Mouse (Mus musculus) gastrocnemius, postnatal 25 days (tissue): ENCODE measurements around the gene Cdk5rap1. TPM values are rescaled to one million over a fixed set of nuclear protein-coding genes. Genes with fewer than 3 reads are reported as not detected.

ENCODE experiments used
- DNase-seq: peaks from one replicate; pipeline ENCODE4 v3.0.0; 2022
- long read RNA-seq, 2 experiments: library from polyadenylated mRNA; stranded (forward); transcript quantifications; one replicate each; pipeline ENCODE4 v2.0.0; 2021
- total RNA-seq, 2 experiments: library from RNA; stranded (reverse); gene quantifications; 1 replicate in 1 of 2; 2 replicates in 1 of 2; pipeline ENCODE4 v1.2.3; 2021

Cdk5rap1 gene
- 10 to 100 TPM; 11.0 to 12.3 TPM for total RNA-seq
- long read RNA-seq, experiment 1, transcript Cdk5rap1-201 (14 exons, 1,970 nt), result major isoform, 6 of 10 reads
- long read RNA-seq, experiment 1, partial matches to known transcripts, result 2 of 10 reads
- long read RNA-seq, experiment 1, other reads (novel, unspliced or antisense), result 2 of 10 reads
- long read RNA-seq, experiment 2, transcript Cdk5rap1-201 (14 exons, 1,970 nt), result major isoform, 9 of 13 reads
- long read RNA-seq, experiment 2, partial matches to known transcripts, result 1 of 13 reads
- long read RNA-seq, experiment 2, other reads (novel, unspliced or antisense), result 3 of 13 reads

- DNase-seq, result no peak
Measured at GRCm38 (mm10) chr2:154372842-154373500, at the start of gene Cdk5rap1. TSS of gene Cdk5rap1 (minus strand) at chr2:154373010.

- no peak for DNase-seq
Measured at GRCm38 (mm10) chr2:154422181-154422580, 49.4 kb upstream of the Cdk5rap1 start.

- no peak for DNase-seq
Measured at GRCm38 (mm10) chr2:154420942-154421731, 48.3 kb upstream of the Cdk5rap1 start.

- no peak for DNase-seq
Measured at GRCm38 (mm10) chr2:154419631-154420515, 47.1 kb upstream of the Cdk5rap1 start.

GRCm38 (mm10) chr2:154418001-154418400, 45.2 kb upstream of the Cdk5rap1 start:
- DNase-seq, result no peak

- DNase-seq, result no peak
Measured at GRCm38 (mm10) chr2:154417107-154417506, 44.3 kb upstream of the Cdk5rap1 start.

GRCm38 (mm10) chr2:154412018-154412666, 39.3 kb upstream of the Cdk5rap1 start:
- no peak for DNase-seq

GRCm38 (mm10) chr2:154410355-154410754, 37.5 kb upstream of the Cdk5rap1 start:
- peak; percentile 32 for DNase-seq

GRCm38 (mm10) chr2:154407643-154408445, 35.0 kb upstream of the Cdk5rap1 start, which contains the start of gene Snta1:
TSS of gene Snta1 (minus strand) at chr2:154408099.
- DNase-seq, result peak; percentile 92

- peak; percentile 28 for DNase-seq
Measured at GRCm38 (mm10) chr2:154407063-154407642, 34.3 kb upstream of the Cdk5rap1 start.

- DNase-seq, result peak; percentile 74
Measured at GRCm38 (mm10) chr2:154405447-154405994, 32.7 kb upstream of the Cdk5rap1 start.

- DNase-seq, result peak; percentile 67
Measured at GRCm38 (mm10) chr2:154402811-154403210, 30.0 kb upstream of the Cdk5rap1 start.

- DNase-seq, result no peak
Measured at GRCm38 (mm10) chr2:154401976-154402375, 29.2 kb upstream of the Cdk5rap1 start.

GRCm38 (mm10) chr2:154399325-154399724, 26.5 kb upstream of the Cdk5rap1 start:
- DNase-seq, result no peak

- DNase-seq, result no peak
Measured at GRCm38 (mm10) chr2:154398267-154398666, 25.5 kb upstream of the Cdk5rap1 start.

GRCm38 (mm10) chr2:154396529-154396928, 23.7 kb upstream of the Cdk5rap1 start:
- DNase-seq, result no peak

- DNase-seq, result no peak
Measured at GRCm38 (mm10) chr2:154394602-154395001, 21.8 kb upstream of the Cdk5rap1 start.

- DNase-seq, result peak; percentile 95
Measured at GRCm38 (mm10) chr2:154390180-154390964, 17.6 kb upstream of the Cdk5rap1 start.

- no peak for DNase-seq
Measured at GRCm38 (mm10) chr2:154379103-154379502, 6.3 kb upstream of the Cdk5rap1 start.
